Mouse (Mus musculus): ENCODE measurements around the gene Pibf1. TPM values are rescaled to one million over a fixed set of nuclear protein-coding genes. Genes with fewer than 3 reads are reported as not detected.

Gene Pibf1
- total RNA-seq, 2 experiments from 2014 or later = 8.5 to 9.3 TPM

- peak; percentile 86 for DNase-seq
Measured at GRCm38 (mm10) chr14:99141786-99142633, 42.8 kb downstream of the Pibf1 start.

- no peak for DNase-seq
Measured at GRCm38 (mm10) chr14:99146841-99147240, 47.6 kb downstream of the Pibf1 start.

GRCm38 (mm10) chr14:99152683-99153082, 53.5 kb downstream of the Pibf1 start:
- no peak for DNase-seq

- no peak for DNase-seq
Measured at GRCm38 (mm10) chr14:99159940-99160339, 60.7 kb downstream of the Pibf1 start.

GRCm38 (mm10) chr14:99163051-99163450, 63.8 kb downstream of the Pibf1 start:
- DNase-seq = no peak

GRCm38 (mm10) chr14:99174138-99174745, 75.0 kb downstream of the Pibf1 start:
- DNase-seq = no peak

- DNase-seq = peak; percentile 39
Measured at GRCm38 (mm10) chr14:99176559-99176958, 77.3 kb downstream of the Pibf1 start.

GRCm38 (mm10) chr14:99190153-99190790, 91.0 kb downstream of the Pibf1 start:
- peak; percentile 44 for DNase-seq

- no peak for DNase-seq
Measured at GRCm38 (mm10) chr14:99205865-99206264, 106.6 kb downstream of the Pibf1 start.

- DNase-seq = no peak
Measured at GRCm38 (mm10) chr14:99206591-99206990, 107.4 kb downstream of the Pibf1 start.

- no peak for DNase-seq
Measured at GRCm38 (mm10) chr14:99210431-99210830, 111.2 kb downstream of the Pibf1 start.

GRCm38 (mm10) chr14:99218396-99219012, 119.3 kb downstream of the Pibf1 start:
- DNase-seq = no peak

- DNase-seq = no peak
Measured at GRCm38 (mm10) chr14:99219757-99220171, 120.5 kb downstream of the Pibf1 start.

GRCm38 (mm10) chr14:99225929-99226328, 126.7 kb downstream of the Pibf1 start:
- no peak for DNase-seq

GRCm38 (mm10) chr14:99229071-99229780, 130.0 kb downstream of the Pibf1 start:
- no peak for DNase-seq

GRCm38 (mm10) chr14:99233056-99233455, 133.8 kb downstream of the Pibf1 start:
- DNase-seq = no peak

GRCm38 (mm10) chr14:99237115-99237514, 137.9 kb downstream of the Pibf1 start:
- DNase-seq = no peak

GRCm38 (mm10) chr14:99240563-99240962, 141.3 kb downstream of the Pibf1 start:
- DNase-seq = no peak

GRCm38 (mm10) chr14:99244508-99244907, 145.3 kb downstream of the Pibf1 start:
- DNase-seq = no peak

GRCm38 (mm10) chr14:99262026-99262425, 162.8 kb downstream of the Pibf1 start:
- no peak for DNase-seq

GRCm38 (mm10) chr14:99263816-99264215, 164.6 kb downstream of the Pibf1 start:
- no peak for DNase-seq

- DNase-seq = no peak
Measured at GRCm38 (mm10) chr14:99265791-99266190, 166.6 kb downstream of the Pibf1 start.
